Mouse (Mus musculus) monocyte, adult 5-6 weeks (primary cell): ENCODE results near the gene Ttc21b. TPM values are rescaled to one million over a fixed set of nuclear protein-coding genes. Genes with fewer than 3 reads are reported as not detected.

Experiments used
- total RNA-seq: library from RNA; stranded (forward); fragments of 200-1000, 200-491, 200-594 nt; gene quantifications from 3 replicates; pipeline ENCODE4 v1.2.3, GENCODE M21; 2017

Gene Ttc21b
- total RNA-seq, 1 experiment from 2014 or later = 0.95 TPM

Other genes with a start within 250 kb of the Ttc21b start
- gene Galnt3, start 131.6 kb downstream of the Ttc21b start, total RNA-seq = 2.9 to 20.3 TPM (median 4.0 TPM) in 3 replicates
- gene Scn1a, start 184.2 kb upstream of the Ttc21b start, total RNA-seq = 0.32 TPM in 1 of 3 replicates, not detected in the others